Mouse (Mus musculus): ENCODE measurements around the gene Cntnap1.

GRCm38 (mm10) chr11:101194137-101194536 lies 23.8 kb downstream of the Cntnap1 start:
- TF ChIP-seq CTCF (IDR thresholded peaks at IDR 0.05) (no peak), EP300 (IDR thresholded peaks at IDR 0.05) (no peak)

Data from lung, postnatal 0 days (tissue).